Mouse (Mus musculus): ENCODE measurements at regions not wholly inside any gene's neighbourhood (a gene's known extent, or its start where the extent isn't known, plus 50 kb on each side); places are given as distances from the start of the nearest gene placed in this dataset.

- 77% methylated on average over 1 of the region's 1 CpGs for WGBS
Observed at GRCm38 (mm10) chr3:56427201-56427600, 243.7 kb upstream of the Nbea start.

DNA sequence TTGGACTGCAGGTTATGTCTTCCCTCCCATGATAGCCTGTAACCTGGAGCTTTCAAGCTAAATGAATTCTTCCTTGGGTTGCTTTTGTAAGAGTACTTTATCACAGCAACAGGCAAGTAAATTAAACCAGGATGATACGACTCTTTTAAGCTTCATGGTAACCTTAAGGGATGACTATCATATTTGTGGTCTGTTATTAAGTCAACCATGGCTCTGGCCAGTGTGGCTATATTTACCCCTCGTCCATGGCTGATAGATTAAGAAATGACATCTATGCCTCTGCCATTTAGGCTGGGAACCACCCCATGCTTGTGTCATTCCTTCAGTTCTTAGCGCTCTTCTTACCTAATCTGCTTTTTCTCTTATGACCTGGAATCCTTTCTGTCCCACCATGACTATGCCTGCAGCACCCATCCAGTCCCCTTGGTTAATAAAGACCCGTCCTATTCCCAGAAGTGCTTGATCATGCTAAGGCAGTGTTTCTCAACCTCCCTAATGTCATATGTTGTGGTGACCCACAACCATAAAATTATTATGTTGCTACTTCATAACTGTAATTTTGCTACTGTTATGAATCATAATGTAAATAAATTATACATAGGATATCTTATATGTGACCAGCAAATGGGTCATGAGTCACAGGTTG is 214.5 kb upstream of the Nbea start:
- Histone ChIP-seq H3K27me3 (replicated peaks) (no peaks in the 10 kb centered on the region), H3K4me2 (no peak overlapping the region), H3K36me3 (no peaks in the 10 kb centered on the region), H3K4me1 (replicated peaks) (no peaks in the 10 kb centered on the region), H3K9ac (no peak overlapping the region), H3K9me3 (replicated peaks) (no peaks in the 10 kb centered on the region), H3K27ac (ENCODE audit: poor library complexity, severe bottlenecking) (no peak overlapping the region), H3K4me3 (no peak overlapping the region)
- no peak for ATAC-seq (ENCODE audit: insufficient number of reproducible peaks, low FRiP score)
- 76% methylated on average over 4 of the region's 4 CpGs for WGBS

More at GRCm38 (mm10) chr3:56427201-56427600, 243.7 kb upstream of the Nbea start:
- no peak overlapping the region for H3K27ac ChIP-seq (ENCODE audit: poor library complexity, severe bottlenecking)
- H3K4me1 ChIP-seq (replicated peaks): no peaks in the 10 kb centered on the region
- H3K36me3 ChIP-seq: no peaks in the 10 kb centered on the region
- no peak for ATAC-seq (ENCODE audit: insufficient number of reproducible peaks, low FRiP score)
- H3K9me3 ChIP-seq (replicated peaks): no peaks in the 10 kb centered on the region
- no peak overlapping the region for H3K9ac ChIP-seq
- H3K4me3 ChIP-seq: no peak overlapping the region
- H3K4me2 ChIP-seq: no peak overlapping the region
- H3K27me3 ChIP-seq (replicated peaks): no peaks in the 10 kb centered on the region

DNA sequence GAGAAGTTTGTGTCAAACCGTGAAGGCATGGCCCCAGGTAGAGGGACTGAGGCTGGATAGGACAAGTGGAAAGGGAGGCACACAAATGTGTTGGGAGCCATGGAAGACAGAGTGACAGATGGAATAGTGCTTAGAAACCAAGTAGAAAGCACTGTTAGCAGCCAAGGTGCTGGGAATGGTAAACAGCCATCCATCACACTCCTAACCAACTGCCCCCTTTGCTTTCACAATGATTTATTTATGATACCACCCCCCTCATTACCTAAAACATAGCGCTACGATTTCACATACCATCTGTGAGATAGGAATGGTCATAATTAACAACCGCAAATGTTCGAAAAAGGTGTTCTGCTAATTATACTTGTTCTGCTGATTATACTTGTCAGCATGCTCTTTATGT is 209.6 kb upstream of the Nbea start:
- H3K27me3 ChIP-seq (replicated peaks): no peaks in the 10 kb centered on the region
- no peak overlapping the region for H3K4me2 ChIP-seq
- no peak overlapping the region for H3K9ac ChIP-seq
- H3K27ac ChIP-seq (ENCODE audit: poor library complexity, severe bottlenecking): no peak overlapping the region
- 79% methylated on average over 5 of the region's 5 CpGs for WGBS
- no peaks in the 10 kb centered on the region for H3K9me3 ChIP-seq (replicated peaks)
- no peak overlapping the region for H3K4me3 ChIP-seq
- ATAC-seq (ENCODE audit: insufficient number of reproducible peaks, low FRiP score): no peak
- H3K36me3 ChIP-seq: no peaks in the 10 kb centered on the region
- no peaks in the 10 kb centered on the region for H3K4me1 ChIP-seq (replicated peaks)

DNA sequence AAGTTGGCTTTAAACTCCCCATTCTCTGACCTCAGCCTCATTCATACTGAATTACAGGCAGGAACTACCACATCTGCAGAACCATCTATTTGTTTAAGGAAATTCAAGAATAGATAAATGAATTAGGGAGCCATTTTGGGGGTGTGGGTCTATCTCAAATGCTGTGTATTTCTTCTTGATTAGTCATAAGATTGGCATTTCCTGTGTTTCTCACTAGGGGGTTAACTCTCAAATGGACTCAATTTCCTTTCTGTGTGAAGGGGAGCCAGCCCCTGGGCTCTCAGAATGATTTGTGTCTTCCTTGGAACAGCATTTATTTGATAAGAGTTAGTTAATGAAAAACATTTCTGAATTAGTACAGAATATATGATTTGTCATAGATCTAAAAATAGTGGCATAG is 196.8 kb upstream of the Nbea start:
- no peak for ATAC-seq (ENCODE audit: insufficient number of reproducible peaks, low FRiP score)
- H3K36me3 ChIP-seq: no peaks in the 10 kb centered on the region
- H3K4me2 ChIP-seq: no peak overlapping the region
- H3K9me3 ChIP-seq (replicated peaks): 0 out of 2 replicates have a peak, but pooled peaks cover 2% of the 10 kb centered on the region
- H3K4me3 ChIP-seq: no peak overlapping the region
- H3K4me1 ChIP-seq (replicated peaks): no peaks in the 10 kb centered on the region
- no peak overlapping the region for H3K27ac ChIP-seq (ENCODE audit: poor library complexity, severe bottlenecking)
- no peak overlapping the region for H3K9ac ChIP-seq
- H3K27me3 ChIP-seq (replicated peaks): no peaks in the 10 kb centered on the region

DNA sequence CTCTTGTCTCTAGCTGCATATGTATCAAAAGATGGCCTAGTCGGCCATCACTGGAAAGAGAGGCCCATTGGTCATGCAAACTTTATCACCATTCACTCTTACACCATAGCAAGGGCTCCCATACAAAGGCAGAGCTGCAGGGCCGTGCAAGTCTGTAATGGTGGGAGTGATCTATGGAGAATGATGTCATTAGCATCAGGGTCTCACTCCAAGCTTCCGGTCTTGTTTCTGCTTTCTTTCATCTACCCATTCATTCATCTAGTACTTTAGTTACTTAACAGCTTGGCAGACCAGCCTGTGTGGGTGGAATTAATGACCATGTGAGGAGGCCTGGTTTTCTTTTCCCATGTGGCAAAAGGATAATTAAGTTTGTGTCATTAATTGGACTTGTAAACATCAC is 196.0 kb upstream of the Nbea start:
- no peak for ATAC-seq (ENCODE audit: insufficient number of reproducible peaks, low FRiP score)
- 76% methylated on average over 3 of the region's 3 CpGs for WGBS
- no peak overlapping the region for H3K9ac ChIP-seq

DNA sequence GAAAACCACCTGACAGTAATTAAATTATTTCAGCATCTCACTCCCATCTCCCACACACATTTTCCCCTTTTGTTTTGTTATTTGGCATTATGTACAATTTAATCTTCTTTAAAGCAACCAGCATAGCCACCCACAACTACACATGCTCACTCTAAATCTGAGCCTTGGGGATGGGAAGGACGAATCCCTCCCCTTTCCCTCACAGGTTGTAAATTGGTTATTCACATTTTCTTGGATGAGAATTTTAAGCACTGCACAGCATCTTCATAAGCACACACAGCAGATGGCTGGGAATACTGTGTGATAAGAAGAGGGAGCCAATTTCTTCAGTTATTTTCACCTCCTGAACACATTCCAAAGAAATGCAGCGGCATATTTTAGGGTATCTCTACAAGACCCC is 179.0 kb upstream of the Nbea start:
- Histone ChIP-seq H3K4me2 (no peak overlapping the region), H3K27ac (ENCODE audit: poor library complexity, severe bottlenecking) (no peak overlapping the region), H3K4me1 (replicated peaks) (no peaks in the 10 kb centered on the region), H3K4me3 (no peak overlapping the region), H3K36me3 (no peaks in the 10 kb centered on the region), H3K9ac (no peak overlapping the region), H3K9me3 (replicated peaks) (no peaks in the 10 kb centered on the region), H3K27me3 (replicated peaks) (no peaks in the 10 kb centered on the region)
- 78% methylated on average over 2 of the region's 2 CpGs for WGBS
- ATAC-seq (ENCODE audit: insufficient number of reproducible peaks, low FRiP score): no peak

More for the DNA sequence above, 196.0 kb upstream of the Nbea start:
- Histone ChIP-seq H3K27me3 (replicated peaks) (no peaks in the 10 kb centered on the region), H3K36me3 (no peaks in the 10 kb centered on the region), H3K9me3 (replicated peaks) (0 out of 2 replicates have a peak, but pooled peaks cover 2% of the 10 kb centered on the region), H3K4me1 (replicated peaks) (no peaks in the 10 kb centered on the region), H3K27ac (ENCODE audit: poor library complexity, severe bottlenecking) (no peak overlapping the region), H3K4me2 (no peak overlapping the region), H3K4me3 (no peak overlapping the region)

DNA sequence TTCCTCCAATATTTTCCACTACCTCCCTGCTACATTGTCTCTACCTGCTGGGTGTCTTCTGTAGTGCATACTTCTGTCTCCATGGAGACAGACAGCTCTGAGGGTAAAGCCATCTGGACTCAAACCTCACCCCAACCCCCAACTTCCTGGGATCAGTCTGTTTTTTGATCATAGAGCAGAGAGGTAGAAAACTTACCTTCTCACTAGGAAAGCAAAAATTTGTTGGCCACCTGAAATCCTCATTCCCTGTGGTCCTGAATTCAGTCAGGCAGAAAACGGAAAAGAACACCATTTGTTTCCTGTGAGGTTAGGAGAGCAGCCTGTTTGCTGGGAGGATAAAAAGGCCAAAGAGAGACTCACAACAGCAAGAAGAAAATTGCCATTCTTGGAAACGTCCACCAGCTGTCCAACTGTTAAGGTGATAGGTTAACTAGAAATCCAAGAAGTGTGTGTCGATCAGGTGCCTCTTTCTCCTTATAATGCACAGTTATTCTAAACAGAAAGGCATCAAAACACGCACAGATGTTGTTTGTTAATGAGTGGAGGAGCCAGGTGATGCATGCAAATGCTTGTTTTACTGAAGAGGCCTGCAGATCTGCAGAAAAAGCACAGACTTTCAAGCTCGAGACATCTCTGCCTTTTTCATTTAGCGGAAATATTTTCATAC is 173.7 kb upstream of the Nbea start:
- WGBS: 67% methylated on average over 6 of the region's 6 CpGs
- Histone ChIP-seq H3K27ac (ENCODE audit: poor library complexity, severe bottlenecking) (no peak overlapping the region), H3K4me2 (no peak overlapping the region), H3K4me1 (replicated peaks) (no peaks in the 10 kb centered on the region), H3K9ac (no peak overlapping the region), H3K36me3 (no peaks in the 10 kb centered on the region), H3K27me3 (replicated peaks) (no peaks in the 10 kb centered on the region), H3K9me3 (replicated peaks) (no peaks in the 10 kb centered on the region), H3K4me3 (no peak overlapping the region)
- ATAC-seq (ENCODE audit: insufficient number of reproducible peaks, low FRiP score): no peak

- Histone ChIP-seq H3K4me3 (no peak overlapping the region), H3K9me3 (replicated peaks) (no peaks in the 10 kb centered on the region), H3K9ac (no peak overlapping the region), H3K27ac (ENCODE audit: poor library complexity, severe bottlenecking) (no peak overlapping the region), H3K36me3 (no peaks in the 10 kb centered on the region), H3K4me2 (no peak overlapping the region), H3K4me1 (replicated peaks) (no peaks in the 10 kb centered on the region), H3K27me3 (replicated peaks) (no peaks in the 10 kb centered on the region)
- 91% methylated on average over 5 of the region's 5 CpGs for WGBS
- ATAC-seq (ENCODE audit: insufficient number of reproducible peaks, low FRiP score): no peak
Observed at GRCm38 (mm10) chr3:56356163-56356882, 172.8 kb upstream of the Nbea start.
